Mouse (Mus musculus): ENCODE measurements around the gene Rfc4. TPM values are rescaled to one million over a fixed set of nuclear protein-coding genes. Genes with fewer than 3 reads are reported as not detected.

Rfc4 gene
- polyA plus RNA-seq, 1 experiment from 2014 or later = 136 TPM

GRCm38 (mm10) chr16:23157013-23157412, 29.5 kb upstream of the Rfc4 start:
- ATAC-seq (ENCODE audit: low FRiP score, low read depth) = no peak
- no peaks in the 10 kb centered on the region for H3K27me3 ChIP-seq
- H3K27ac ChIP-seq = no peak overlapping the region
- H3K4me3 ChIP-seq = no peak overlapping the region
- H3K9me3 ChIP-seq = no peaks in the 10 kb centered on the region
- no peak overlapping the region for H3K4me2 ChIP-seq (replicated peaks)
- H3K36me3 ChIP-seq = no peaks in the 10 kb centered on the region
- no peak overlapping the region for H3K9ac ChIP-seq
- H3K4me1 ChIP-seq = no peaks in the 10 kb centered on the region
- 92% methylated on average over 13 of the region's 13 CpGs for WGBS

- H3K27me3 ChIP-seq = no peaks in the 10 kb centered on the region
- H3K9me3 ChIP-seq = no peaks in the 10 kb centered on the region
- no peak overlapping the region for H3K9ac ChIP-seq
- WGBS = 70% methylated on average over 5 of the region's 5 CpGs
- no peak for ATAC-seq (ENCODE audit: low FRiP score, low read depth)
- no peak overlapping the region for H3K4me3 ChIP-seq
- no peak overlapping the region for H3K27ac ChIP-seq
- no peak overlapping the region for H3K4me2 ChIP-seq (replicated peaks)
- no peaks in the 10 kb centered on the region for H3K4me1 ChIP-seq
- H3K36me3 ChIP-seq = no peaks in the 10 kb centered on the region
Measured at GRCm38 (mm10) chr16:23154261-23154660, 26.7 kb upstream of the Rfc4 start.

DNA sequence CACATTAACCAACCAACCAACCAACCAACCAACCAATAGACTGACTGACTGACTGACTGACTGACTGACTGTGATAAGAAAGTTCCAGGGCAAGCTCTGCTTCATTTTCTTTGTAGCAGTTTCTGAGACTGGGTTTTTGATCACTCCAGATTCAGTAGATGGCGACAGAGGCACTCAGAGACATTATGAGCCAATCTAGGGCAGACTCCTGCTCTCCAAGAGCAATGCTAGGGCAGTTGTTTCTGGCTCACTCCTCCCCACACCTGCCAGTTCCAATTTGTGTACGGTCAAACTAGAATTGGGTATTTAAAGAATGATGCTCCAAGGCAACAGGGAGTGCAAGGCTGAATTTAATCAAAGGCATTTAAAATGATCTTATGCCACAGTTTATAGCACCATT, 23.9 kb upstream of the Rfc4 start:
- no peaks in the 10 kb centered on the region for H3K4me1 ChIP-seq
- H3K4me3 ChIP-seq = no peak overlapping the region
- no peak for ATAC-seq (ENCODE audit: low FRiP score, low read depth)
- 13% methylated on average over 2 of the region's 2 CpGs for WGBS
- H3K27ac ChIP-seq = no peak overlapping the region
- H3K9me3 ChIP-seq = no peaks in the 10 kb centered on the region
- H3K27me3 ChIP-seq = no peaks in the 10 kb centered on the region
- no peaks in the 10 kb centered on the region for H3K36me3 ChIP-seq
- no peak overlapping the region for H3K9ac ChIP-seq
- H3K4me2 ChIP-seq (replicated peaks) = no peak overlapping the region

DNA sequence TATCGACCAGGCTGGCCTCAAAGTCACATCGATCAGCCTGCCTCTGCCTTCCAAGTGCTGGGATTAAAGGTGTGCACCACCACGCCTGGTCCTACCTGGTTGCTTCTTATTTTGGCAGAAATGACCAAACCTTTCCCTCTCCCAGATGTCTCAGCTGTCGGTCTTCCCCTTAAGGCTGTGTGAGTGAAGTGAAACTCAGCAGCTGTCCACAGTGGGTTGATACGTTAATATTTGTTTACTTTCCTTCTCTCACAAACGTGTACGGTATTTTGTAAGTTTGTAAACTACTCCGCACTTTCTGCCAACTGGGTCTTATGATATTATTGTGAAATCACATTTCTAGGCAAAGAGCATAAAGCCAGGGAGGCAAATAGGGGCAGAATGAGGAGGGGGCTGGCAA, 21.9 kb upstream of the Rfc4 start:
- no peaks in the 10 kb centered on the region for H3K36me3 ChIP-seq
- no peaks in the 10 kb centered on the region for H3K4me1 ChIP-seq
- ATAC-seq (ENCODE audit: low FRiP score, low read depth) = no peak
- WGBS = 83% methylated on average over 8 of the region's 8 CpGs
- no peak overlapping the region for H3K4me3 ChIP-seq
- H3K27me3 ChIP-seq = no peaks in the 10 kb centered on the region
- H3K9ac ChIP-seq = no peak overlapping the region
- H3K27ac ChIP-seq = no peak overlapping the region
- no peak overlapping the region for H3K4me2 ChIP-seq (replicated peaks)
- no peaks in the 10 kb centered on the region for H3K9me3 ChIP-seq

GRCm38 (mm10) chr16:23148936-23149335, 21.4 kb upstream of the Rfc4 start:
- H3K4me2 ChIP-seq (replicated peaks) = no peak overlapping the region
- no peaks in the 10 kb centered on the region for H3K9me3 ChIP-seq
- H3K4me3 ChIP-seq = no peak overlapping the region
- H3K36me3 ChIP-seq = no peaks in the 10 kb centered on the region
- H3K9ac ChIP-seq = no peak overlapping the region
- H3K4me1 ChIP-seq = no peaks in the 10 kb centered on the region
- ATAC-seq (ENCODE audit: low FRiP score, low read depth) = no peak
- 70% methylated on average over 2 of the region's 2 CpGs for WGBS
- H3K27me3 ChIP-seq = no peaks in the 10 kb centered on the region
- H3K27ac ChIP-seq = no peak overlapping the region

DNA sequence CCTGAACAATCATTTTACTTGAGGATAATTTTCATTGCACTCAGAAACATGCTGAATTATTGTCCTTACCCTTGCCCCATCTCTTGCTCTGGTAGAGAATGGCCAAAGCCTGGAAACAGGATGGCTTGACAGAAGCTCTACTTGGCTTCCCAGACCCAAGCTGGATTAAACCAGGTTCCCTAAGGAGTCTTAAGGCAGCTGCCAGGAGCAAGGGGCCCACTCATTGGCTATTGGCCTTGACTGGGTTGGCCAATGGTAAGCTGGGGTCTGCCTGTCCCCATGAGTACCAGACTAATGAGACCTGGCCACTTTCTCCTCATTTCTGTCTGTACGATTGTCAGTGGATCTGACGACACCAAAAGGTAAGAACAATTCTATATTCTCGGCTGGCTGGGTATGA, 18.7 kb upstream of the Rfc4 start, which contains the start of gene Adipoq:
TSS of gene Adipoq (plus strand) at position 257 of the 400 bp plus-strand sequence.
- H3K36me3 ChIP-seq = no peaks in the 10 kb centered on the region
- WGBS = 83% methylated on average over 3 of the region's 3 CpGs
- no peaks in the 10 kb centered on the region for H3K9me3 ChIP-seq
- H3K4me2 ChIP-seq (replicated peaks) = no peak within 1 kb of the TSS
- no peaks in the 10 kb centered on the region for H3K27me3 ChIP-seq
- H3K4me1 ChIP-seq = no peaks in the 10 kb centered on the region
- no peak for ATAC-seq (ENCODE audit: low FRiP score, low read depth)
- no peak within 1 kb of the TSS for H3K4me3 ChIP-seq
- H3K9ac ChIP-seq = no peak within 1 kb of the TSS
- H3K27ac ChIP-seq = no peak within 1 kb of the TSS

DNA sequence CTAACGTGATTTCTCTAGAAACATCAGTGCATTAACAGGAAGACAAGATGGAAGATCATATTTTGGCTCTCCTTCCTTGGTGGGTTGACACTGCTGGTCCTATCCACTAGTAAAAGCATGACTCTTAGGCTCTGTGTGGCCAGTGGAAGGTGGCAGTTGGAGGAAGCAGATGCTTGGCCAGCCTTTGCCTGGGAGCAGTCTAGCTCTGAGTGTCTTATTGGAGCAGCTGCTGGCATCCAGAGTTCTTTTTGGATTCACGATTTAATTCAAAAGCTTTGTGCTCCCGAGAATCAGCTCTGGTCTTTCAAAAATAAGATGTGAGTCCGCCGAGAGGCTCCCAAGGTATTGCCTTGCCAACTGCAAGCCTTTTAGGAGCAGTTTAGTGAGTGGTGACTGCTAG, 17.7 kb upstream of the Rfc4 start:
- Histone ChIP-seq H3K4me1 (no peaks in the 10 kb centered on the region), H3K9me3 (no peaks in the 10 kb centered on the region), H3K27me3 (no peaks in the 10 kb centered on the region), H3K36me3 (no peaks in the 10 kb centered on the region), H3K4me3 (no peak overlapping the region), H3K27ac (no peak overlapping the region), H3K4me2 (replicated peaks) (no peak overlapping the region), H3K9ac (no peak overlapping the region)
- WGBS = 63% methylated on average over 5 of the region's 5 CpGs
- ATAC-seq (ENCODE audit: low FRiP score, low read depth) = no peak

- H3K27ac ChIP-seq = no peak overlapping the region
- no peaks in the 10 kb centered on the region for H3K27me3 ChIP-seq
- no peak overlapping the region for H3K9ac ChIP-seq
- H3K4me2 ChIP-seq (replicated peaks) = no peak overlapping the region
- H3K9me3 ChIP-seq = no peaks in the 10 kb centered on the region
- no peaks in the 10 kb centered on the region for H3K36me3 ChIP-seq
- 86% methylated on average over 7 of the region's 7 CpGs for WGBS
- no peak for ATAC-seq (ENCODE audit: low FRiP score, low read depth)
- no peaks in the 10 kb centered on the region for H3K4me1 ChIP-seq
- H3K4me3 ChIP-seq = no peak overlapping the region
Measured at GRCm38 (mm10) chr16:23144326-23144725, 16.8 kb upstream of the Rfc4 start.

DNA sequence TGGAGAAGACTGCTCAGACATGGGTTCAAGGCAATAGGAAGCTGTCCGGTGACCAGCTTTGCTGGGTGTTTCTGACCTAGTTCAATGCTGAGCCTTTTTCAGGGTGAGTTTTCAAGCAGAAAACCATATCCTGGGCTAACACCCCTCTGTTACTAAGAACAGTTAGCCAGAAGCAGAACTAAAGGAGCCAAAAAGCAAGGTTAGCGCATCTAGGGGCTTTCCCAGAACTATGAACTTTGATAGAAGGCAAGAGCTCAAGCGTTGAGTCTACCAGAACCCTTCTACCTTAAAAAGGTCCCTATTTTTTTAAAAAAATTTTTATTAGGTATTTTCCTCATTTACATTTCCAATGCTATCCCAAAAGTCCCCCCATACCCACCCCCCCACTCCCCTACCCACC, 13.4 kb upstream of the Rfc4 start:
- no peak overlapping the region for H3K27ac ChIP-seq
- 90% methylated on average over 3 of the region's 3 CpGs for WGBS
- no peaks in the 10 kb centered on the region for H3K27me3 ChIP-seq
- no peaks in the 10 kb centered on the region for H3K36me3 ChIP-seq
- no peak overlapping the region for H3K9ac ChIP-seq
- no peaks in the 10 kb centered on the region for H3K9me3 ChIP-seq
- no peak overlapping the region for H3K4me2 ChIP-seq (replicated peaks)
- H3K4me1 ChIP-seq = no peaks in the 10 kb centered on the region
- ATAC-seq (ENCODE audit: low FRiP score, low read depth) = no peak
- H3K4me3 ChIP-seq = no peak overlapping the region

GRCm38 (mm10) chr16:23136406-23136970, 9.0 kb upstream of the Rfc4 start:
- H3K4me3 ChIP-seq = no peak overlapping the region
- no peaks in the 10 kb centered on the region for H3K27me3 ChIP-seq
- H3K4me1 ChIP-seq = no peaks in the 10 kb centered on the region
- H3K9me3 ChIP-seq = no peaks in the 10 kb centered on the region
- WGBS = 59% methylated on average over 4 of the region's 4 CpGs
- ATAC-seq (ENCODE audit: low FRiP score, low read depth) = no peak
- H3K9ac ChIP-seq = no peak overlapping the region
- no peaks in the 10 kb centered on the region for H3K36me3 ChIP-seq
- H3K4me2 ChIP-seq (replicated peaks) = no peak overlapping the region
- no peak overlapping the region for H3K27ac ChIP-seq

DNA sequence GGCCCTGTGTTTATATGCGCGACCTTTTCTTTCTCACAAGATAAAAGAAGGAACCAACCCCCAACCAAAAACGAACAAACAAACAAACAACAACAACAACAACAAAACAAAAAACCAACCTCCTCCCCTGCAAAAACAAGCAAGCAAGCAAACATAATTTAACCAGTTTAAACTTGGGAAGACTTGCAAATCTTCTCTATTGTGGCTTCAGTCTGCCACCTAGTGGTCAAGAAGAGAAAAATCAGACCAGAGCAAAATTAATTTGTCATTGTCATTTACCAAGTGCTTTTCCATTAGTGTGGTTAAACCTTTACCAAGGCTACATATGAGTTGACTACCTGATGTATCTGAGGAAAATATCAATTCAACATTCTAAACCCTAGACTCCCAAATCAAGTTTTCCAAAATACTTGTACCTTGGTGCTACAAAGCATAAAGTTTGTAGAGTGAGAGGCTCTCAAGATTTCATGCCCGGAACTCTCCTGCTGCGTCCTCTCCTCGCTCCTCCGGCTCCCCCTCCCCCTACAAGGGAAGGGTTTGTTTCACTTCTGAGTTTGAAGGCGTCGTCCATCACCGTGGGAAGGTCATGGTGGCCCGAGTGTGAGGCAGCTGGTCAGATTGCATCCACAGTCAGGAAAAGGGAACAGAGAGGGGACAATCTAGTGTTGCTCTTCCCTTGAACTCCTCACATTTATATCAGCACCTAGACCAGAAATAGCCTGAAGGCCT, 8.0 kb upstream of the Rfc4 start:
- H3K4me1 ChIP-seq = no peaks in the 10 kb centered on the region
- no peak overlapping the region for H3K27ac ChIP-seq
- no peaks in the 10 kb centered on the region for H3K36me3 ChIP-seq
- no peak overlapping the region for H3K4me3 ChIP-seq
- no peak for ATAC-seq (ENCODE audit: low FRiP score, low read depth)
- H3K9ac ChIP-seq = no peak overlapping the region
- no peaks in the 10 kb centered on the region for H3K9me3 ChIP-seq
- H3K27me3 ChIP-seq = no peaks in the 10 kb centered on the region
- 21% methylated on average over 11 of the region's 11 CpGs for WGBS
- no peak overlapping the region for H3K4me2 ChIP-seq (replicated peaks)

DNA sequence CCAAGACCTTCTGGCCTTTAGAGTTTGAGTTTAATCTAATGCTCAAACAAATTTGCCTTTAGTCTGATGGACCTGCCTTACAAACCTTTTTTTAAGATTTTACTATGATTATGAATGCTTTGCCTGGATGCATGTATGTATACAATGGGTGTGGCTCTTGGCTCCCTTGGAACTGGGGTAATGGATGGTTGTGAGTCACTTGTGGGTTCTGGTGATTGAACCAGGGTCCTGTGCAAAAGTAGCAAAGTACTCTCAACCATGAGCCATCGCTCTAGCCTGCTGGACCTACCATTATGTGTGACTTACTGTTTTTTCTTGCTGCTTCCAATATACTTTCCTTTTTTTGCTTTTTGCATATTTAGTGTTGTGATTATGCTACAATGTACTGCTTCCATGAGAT, 4.8 kb upstream of the Rfc4 start:
- ATAC-seq (ENCODE audit: low FRiP score, low read depth) = no peak

GRCm38 (mm10) chr16:23130303-23130702, 2.8 kb upstream of the Rfc4 start:
- Histone ChIP-seq H3K27ac (no peak overlapping the region), H3K27me3 (no peaks in the 10 kb centered on the region), H3K36me3 (no peaks in the 10 kb centered on the region), H3K4me2 (replicated peaks) (no peak overlapping the region), H3K9me3 (no peaks in the 10 kb centered on the region), H3K9ac (no peak overlapping the region), H3K4me3 (no peak overlapping the region), H3K4me1 (peaks cover 14% of the 10 kb centered on the region)
- ATAC-seq (ENCODE audit: low FRiP score, low read depth) = no peak
- WGBS = 90% methylated on average over 3 of the region's 3 CpGs

More for the DNA sequence above, 4.8 kb upstream of the Rfc4 start:
- H3K27ac ChIP-seq = no peak overlapping the region
- H3K36me3 ChIP-seq = no peaks in the 10 kb centered on the region
- H3K9me3 ChIP-seq = no peaks in the 10 kb centered on the region
- 90% methylated on average over 1 of the region's 1 CpGs for WGBS
- H3K4me1 ChIP-seq = peaks cover 7% of the 10 kb centered on the region
- H3K4me3 ChIP-seq = no peak overlapping the region
- H3K4me2 ChIP-seq (replicated peaks) = no peak overlapping the region
- H3K9ac ChIP-seq = no peak overlapping the region
- H3K27me3 ChIP-seq = no peaks in the 10 kb centered on the region

Data from limb, embryonic 13.5 days (tissue).